25 mouse cellular contexts compared by ENCODE assay signal in genomic region chr1:162236624-162237159, GRCm38 (mm10).
"Had no signal": no experiment of that assay in that cellular context is flagged by ENCODE, and none has a peak within 500 bp of the region (broad histone marks: within the 10 kb centered on the region; RNA-seq: fewer than 3 reads in every experiment).

No protein-coding gene starts in this region.

- H3K36me3 ChIP-seq: heart, embryonic 13.5 days; heart, embryonic 15.5 days; hindbrain, embryonic 13.5 days; hindbrain, embryonic 15.5 days; kidney, embryonic 15.5 days; limb, embryonic 13.5 days; limb, embryonic 15.5 days had no signal

- H3K27me3 ChIP-seq: heart, embryonic 13.5 days; heart, embryonic 15.5 days; hindbrain, embryonic 15.5 days; kidney, embryonic 15.5 days; limb, embryonic 13.5 days; limb, embryonic 15.5 days had no signal

- H3K4me2 ChIP-seq: heart, embryonic 11.5 days; heart, embryonic 13.5 days; heart, embryonic 15.5 days; hindbrain, embryonic 13.5 days; hindbrain, embryonic 15.5 days; kidney, embryonic 15.5 days; limb, embryonic 13.5 days; limb, embryonic 15.5 days had no signal

- DNase-seq: forebrain, postnatal 0 days; gastrocnemius, postnatal 14 days; gastrocnemius, postnatal 36 days; heart, adult 18-20 months; heart, postnatal 14 days; heart, postnatal 36 days; kidney, adult 11 months; kidney, adult 2 months; kidney, adult 9 months; kidney, postnatal 14 days; kidney, postnatal 36 days; layer of hippocampus, adult 9-11 months; layer of hippocampus, postnatal 36 days; left cerebral cortex, postnatal 4 days had no signal

- H3K27ac ChIP-seq: heart, embryonic 13.5 days; heart, embryonic 15.5 days; hindbrain, embryonic 13.5 days; hindbrain, embryonic 15.5 days; hindbrain, postnatal 0 days; kidney, embryonic 15.5 days; kidney, postnatal 0 days; limb, embryonic 13.5 days; limb, embryonic 15.5 days had no signal

- H3K4me1 ChIP-seq: heart, embryonic 13.5 days; heart, embryonic 15.5 days; hindbrain, embryonic 13.5 days; hindbrain, embryonic 15.5 days had no signal

- H3K9ac ChIP-seq: forebrain, postnatal 0 days; heart, embryonic 13.5 days; heart, embryonic 15.5 days; hindbrain, embryonic 13.5 days; hindbrain, embryonic 15.5 days; kidney, embryonic 15.5 days; limb, embryonic 13.5 days; limb, embryonic 15.5 days had no signal

- H3K9me3 ChIP-seq: heart, embryonic 13.5 days; heart, embryonic 15.5 days; hindbrain, embryonic 13.5 days; hindbrain, embryonic 15.5 days; kidney, embryonic 15.5 days; limb, embryonic 13.5 days; limb, embryonic 15.5 days had no signal

- ATAC-seq: forebrain, postnatal 0 days; hindbrain, postnatal 0 days; intestine, embryonic 16.5 days had no signal

- H3K4me3 ChIP-seq: heart, embryonic 13.5 days; heart, embryonic 15.5 days; hindbrain, embryonic 13.5 days; hindbrain, embryonic 15.5 days; kidney, embryonic 15.5 days; limb, embryonic 13.5 days; limb, embryonic 15.5 days had no signal
